Mouse (Mus musculus): ENCODE results near the gene Atf3.

DNA sequence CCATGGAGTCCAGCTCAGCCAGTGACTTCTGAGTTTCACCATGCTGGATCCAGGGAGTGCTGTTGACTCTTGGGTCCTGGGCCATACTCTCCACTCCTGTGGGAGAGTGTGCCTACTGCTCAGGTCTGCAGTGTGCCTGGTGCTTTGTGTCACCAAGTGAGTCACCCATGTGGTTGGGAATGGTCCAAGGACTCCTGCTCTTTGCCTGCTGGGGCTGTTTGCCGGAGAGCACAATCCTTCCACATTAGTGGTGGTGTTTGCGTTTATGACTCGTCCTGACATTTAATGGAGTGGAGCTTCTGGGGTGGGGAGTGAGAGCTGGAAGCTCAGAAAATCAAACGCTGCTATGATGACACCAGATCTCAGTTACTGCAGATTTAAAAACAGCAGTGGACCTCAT lies 4.2 kb upstream of the Atf3 start:
- TF ChIP-seq GATA1 (IDR thresholded peaks at IDR 0.05; ENCODE audit: low read length) = no peak
- no peak for TF ChIP-seq TAL1 (IDR thresholded peaks at IDR 0.05; ENCODE audit: low read length)

Data from erythroblast, embryonic 14.5 days (primary cell).